Mouse (Mus musculus): Measurements from ENCODE around the gene Spred2.

DNA sequence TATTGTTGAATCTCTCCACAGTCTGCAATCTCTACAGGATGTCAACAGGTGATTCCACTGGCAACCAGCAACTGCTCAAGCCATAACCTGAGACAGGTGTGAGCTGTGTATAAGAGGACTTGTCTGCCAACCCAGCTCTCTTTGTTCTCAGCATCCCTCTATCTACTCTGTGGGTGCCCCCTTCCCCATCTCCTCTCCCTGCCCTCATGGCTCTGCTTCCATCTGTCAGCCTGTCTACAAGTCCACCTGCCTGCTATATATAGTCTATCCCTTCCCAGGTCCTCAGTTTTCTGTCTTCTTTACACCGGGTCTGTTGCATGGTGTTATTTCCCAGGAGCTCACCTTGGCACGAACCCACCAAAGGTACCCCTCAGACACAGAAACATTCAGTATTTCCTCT, 140.8 kb downstream of the Spred2 start:
- no peak for TF ChIP-seq CTCF (IDR thresholded peaks at IDR 0.05; ENCODE audit: low read depth)
- no peak for TF ChIP-seq EP300 (optimal IDR thresholded peaks at IDR 0.05)

All from stomach, postnatal 0 days (tissue).